Mouse (Mus musculus): ENCODE data around the gene Znhit6.

- no peak for TF ChIP-seq CTCF (IDR thresholded peaks at IDR 0.05; ENCODE audit: low read depth, low read length)
- no peak for TF ChIP-seq TAL1 (conservative IDR thresholded peaks at IDR 0.05; ENCODE audit: low read depth, low read length)
- no peak for TF ChIP-seq GATA1 (IDR thresholded peaks at IDR 0.05; ENCODE audit: borderline replicate concordance, low read length)
- TF ChIP-seq POLR2AphosphoS5 (IDR thresholded peaks at IDR 0.05; ENCODE audit: insufficient replicate concordance, low read depth, low read length), result no peak
Observed at GRCm38 (mm10) chr3:145548441-145549415, 27.3 kb upstream of the Znhit6 start.
